Mouse (Mus musculus) urinary bladder, postnatal 25 days (tissue): ENCODE measurements around the gene Mbtd1.

Experiments
- DNase-seq: peaks from one replicate; pipeline ENCODE4 v3.0.0; 2022; ENCODE audit warnings: low spot score

Mbtd1 gene

GRCm38 (mm10) chr11:93987625-93988327 lies 102.1 kb downstream of the Mbtd1 start:
- no peak for DNase-seq

DNA sequence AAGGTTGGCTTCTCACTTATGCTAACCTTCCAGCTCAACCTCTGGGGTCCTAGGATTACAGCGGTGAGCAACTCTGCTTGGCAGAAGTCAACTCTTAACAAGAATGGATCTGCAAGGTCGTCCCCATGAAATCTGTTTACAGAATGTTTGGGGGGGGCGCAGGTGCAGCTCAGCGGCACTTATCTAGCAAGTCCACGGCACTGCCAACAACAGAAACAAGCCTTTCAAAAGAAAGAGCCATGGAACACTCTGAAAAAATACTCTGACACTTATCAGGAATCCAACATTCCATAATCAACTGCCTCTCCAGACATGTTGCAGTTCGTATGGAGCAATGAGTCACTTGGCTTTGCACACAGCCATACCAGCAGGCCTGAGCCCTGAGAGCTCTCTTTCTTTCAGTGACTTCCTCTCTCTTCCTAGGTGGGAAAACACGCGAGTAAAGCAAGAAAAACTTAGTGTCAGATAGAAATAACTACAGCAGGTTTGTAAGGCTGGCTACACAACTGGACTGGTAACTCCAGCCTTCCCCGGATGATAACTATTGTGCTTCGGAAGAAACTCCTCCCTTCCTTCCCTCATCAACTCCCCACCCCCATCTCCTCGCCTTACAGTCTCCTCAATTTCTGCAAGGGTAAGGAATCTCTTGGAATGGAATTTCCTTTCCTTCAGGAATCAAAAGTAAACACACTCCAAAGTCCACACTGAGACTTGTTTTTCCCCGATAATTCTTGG lies 102.8 kb downstream of the Mbtd1 start:
- no peak for DNase-seq

GRCm38 (mm10) chr11:93994531-93994930 lies 108.9 kb downstream of the Mbtd1 start:
- DNase-seq = peak; percentile 9

DNA sequence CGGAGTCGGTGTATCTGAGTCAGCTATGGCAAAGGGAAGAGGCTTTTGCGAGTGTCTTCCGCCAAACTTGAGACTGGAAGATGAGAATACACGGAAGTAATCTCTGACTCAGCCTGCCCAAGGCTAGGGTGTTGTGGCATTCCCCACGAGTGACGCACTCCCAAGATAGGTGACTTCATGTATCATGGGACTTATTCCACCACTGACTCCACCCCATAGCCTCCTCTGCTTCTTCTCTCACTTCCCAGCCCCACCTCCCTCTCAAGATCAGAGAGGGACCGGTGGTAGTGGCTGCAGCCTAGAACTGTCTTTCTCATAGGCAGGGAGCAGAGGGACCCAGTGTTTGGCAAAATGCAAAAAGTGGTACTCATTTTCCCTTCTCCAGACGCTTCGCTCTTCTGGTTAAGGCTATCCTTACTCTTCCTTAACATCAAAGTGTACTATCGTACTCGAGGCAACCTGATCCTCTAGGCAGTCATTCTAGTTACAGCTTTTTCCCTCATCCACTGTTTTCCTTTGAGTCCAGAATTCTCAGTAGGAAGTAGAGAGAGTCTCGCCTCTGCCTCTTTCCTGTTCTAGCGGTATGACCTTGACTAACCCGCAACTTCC lies 109.6 kb downstream of the Mbtd1 start:
- peak; percentile 65 for DNase-seq

DNA sequence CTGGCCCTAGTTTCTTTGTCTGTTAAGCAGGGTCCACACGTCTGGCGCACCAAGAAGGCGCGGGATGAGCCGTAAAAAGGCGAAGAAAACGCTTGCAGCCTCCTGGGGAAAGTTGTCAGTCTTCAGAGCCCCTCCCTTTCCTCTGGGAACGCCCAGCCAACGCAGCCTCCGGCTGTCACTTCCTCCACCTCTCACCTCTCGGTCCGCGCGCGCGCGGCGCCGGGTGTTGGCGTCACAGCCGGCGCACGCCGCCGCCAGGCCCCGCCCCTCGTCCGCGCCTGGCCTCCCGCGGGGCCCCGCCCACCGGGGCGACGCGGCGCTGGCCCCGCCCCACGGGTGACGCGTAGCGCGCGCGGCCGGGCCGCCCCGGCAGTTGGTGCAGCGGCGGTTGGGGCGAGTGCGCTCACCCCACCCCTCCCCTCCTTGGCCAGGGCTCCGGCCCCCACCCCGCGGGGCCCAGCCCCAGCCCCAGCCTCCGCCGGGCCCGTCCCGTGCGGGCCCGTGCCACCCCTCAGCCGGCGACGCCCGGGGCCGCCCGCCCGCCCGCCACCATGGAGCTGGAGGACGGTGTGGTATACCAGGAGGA lies 110.2 kb downstream of the Mbtd1 start, which contains the start of gene Spag9:
Spag9 (plus strand) TSS at position 372 of the 586 bp plus-strand sequence.
- DNase-seq = peak; percentile 91
